Mouse (Mus musculus) kidney, embryonic 14.5 days (tissue): ENCODE results near the gene Timd4. TPM values are rescaled to one million over a fixed set of nuclear protein-coding genes. Genes with fewer than 3 reads are reported as not detected.

Source experiments
- ATAC-seq: fragments of 200-750 bp; cut with Nextera tagmentation; 2 replicates; pipeline ENCODE4 v1.8.0; 2017; ENCODE audit warnings: moderate number of reproducible peaks, mild to moderate bottlenecking, moderate TSS enrichment, moderate library complexity; ENCODE audit not compliant: low FRiP score, low TSS enrichment
- H3K27ac ChIP-seq: fragments of 300-500 bp; sonication (generic); 2 replicates; pipeline ENCODE4 v1.5.1; 2014; ENCODE audit warnings: low read depth, mild to moderate bottlenecking, low read length, moderate library complexity, mixed read lengths
- H3K27me3 ChIP-seq: fragments of 300-500 bp; sonication (generic); 2 replicates; pipeline ENCODE4 v1.6.1; 2014; ENCODE audit warnings: mild to moderate bottlenecking, low read length; ENCODE audit not compliant: control insufficient read depth, insufficient read depth
- H3K36me3 ChIP-seq: fragments of 300-500 bp; sonication (generic); 2 replicates; pipeline ENCODE4 v1.6.1; 2014; ENCODE audit warnings: low read length, mixed read lengths; ENCODE audit not compliant: control insufficient read depth, insufficient read depth
- H3K4me1 ChIP-seq: fragments of 300-500 bp; sonication (generic); 2 replicates; pipeline ENCODE4 v1.6.1; 2014; ENCODE audit warnings: low read length, mixed read lengths; ENCODE audit not compliant: control insufficient read depth, insufficient read depth
- H3K4me2 ChIP-seq: fragments of 300-500 bp; sonication (generic); replicated peaks from 2 replicates; pipeline ENCODE4 v1.6.1; 2014; ENCODE audit warnings: low read depth, mild to moderate bottlenecking, low read length
- H3K4me3 ChIP-seq: fragments of 300-500 bp; sonication (generic); 2 replicates; pipeline ENCODE4 v1.5.1; 2014; ENCODE audit warnings: mild to moderate bottlenecking, low read length
- H3K9ac ChIP-seq: fragments of 300-500 bp; sonication (generic); 2 replicates; pipeline ENCODE4 v1.6.1; 2014; ENCODE audit warnings: low read depth, mild to moderate bottlenecking, low read length, moderate library complexity
- H3K9me3 ChIP-seq: fragments of 300-500 bp; sonication (generic); 2 replicates; pipeline ENCODE4 v1.6.1; 2016; ENCODE audit warnings: low read length; ENCODE audit not compliant: control insufficient read depth
- WGBS: fragments of 180-500 bp; shearing (Covaris S2); extraction: QIAGEN DNeasy Blood & Tissue Kit; methylation state at CpG from one replicate; pipeline ENCODE4 v1.1.7; 2014; 5-methylcytosine and 5-hydroxymethylcytosine counted together
- polyA plus RNA-seq: library from polyadenylated mRNA; unstranded; fragments of >200 nt; fragmentation: Nextera tagmentation; extraction: Ambion mirVana; gene quantifications from 2 replicates; pipeline ENCODE4 v1.2.1, GENCODE M21; 2014

The Timd4 gene
- polyA plus RNA-seq, 1 experiment from 2014 or later = 0.31 TPM

GRCm38 (mm10) chr11:46846661-46847060 lies 36.1 kb downstream of the Timd4 start:
- 33% methylated on average over 1 of the region's 1 CpGs for WGBS
- Histone ChIP-seq H3K9me3 (no peaks in the 10 kb centered on the region), H3K4me3 (no peak overlapping the region), H3K27me3 (no peaks in the 10 kb centered on the region), H3K4me2 (no peak overlapping the region), H3K36me3 (no peaks in the 10 kb centered on the region), H3K27ac (no peak overlapping the region), H3K4me1 (peaks cover 11% of the 10 kb centered on the region; the same call in 1 of the 2 replicates), H3K9ac (no peak overlapping the region)
- ATAC-seq = no peak

DNA sequence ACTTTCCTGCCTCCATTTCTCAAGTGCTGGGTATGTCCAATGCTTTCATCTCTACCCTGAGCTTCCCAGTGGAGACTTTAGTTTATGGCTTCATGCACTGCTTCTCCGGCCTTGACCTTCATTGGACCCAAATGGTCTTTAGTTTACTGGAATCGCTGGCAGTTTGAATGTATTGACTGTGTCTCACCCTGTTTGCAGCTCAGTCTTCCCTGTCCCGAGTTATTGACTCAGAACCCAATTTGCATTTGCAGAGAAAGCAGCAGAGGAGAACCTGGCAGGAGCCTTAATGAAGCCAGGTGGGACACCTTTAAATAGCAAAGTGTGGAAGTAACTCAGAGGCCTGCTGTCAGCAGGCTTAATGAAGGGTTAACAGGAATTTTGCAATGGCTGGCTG lies 37.2 kb downstream of the Timd4 start:
- Histone ChIP-seq H3K4me2 (no peak overlapping the region), H3K9ac (no peak overlapping the region), H3K4me1 (peaks cover 11% of the 10 kb centered on the region; the same call in 1 of the 2 replicates), H3K27me3 (no peaks in the 10 kb centered on the region), H3K36me3 (no peaks in the 10 kb centered on the region), H3K4me3 (no peak overlapping the region), H3K9me3 (no peaks in the 10 kb centered on the region), H3K27ac (peak overlapping the region; percentile 14; the same call in 1 of the 2 replicates)
- WGBS = 18% methylated on average over 3 of the region's 3 CpGs
- peak; percentile 64 for ATAC-seq

DNA sequence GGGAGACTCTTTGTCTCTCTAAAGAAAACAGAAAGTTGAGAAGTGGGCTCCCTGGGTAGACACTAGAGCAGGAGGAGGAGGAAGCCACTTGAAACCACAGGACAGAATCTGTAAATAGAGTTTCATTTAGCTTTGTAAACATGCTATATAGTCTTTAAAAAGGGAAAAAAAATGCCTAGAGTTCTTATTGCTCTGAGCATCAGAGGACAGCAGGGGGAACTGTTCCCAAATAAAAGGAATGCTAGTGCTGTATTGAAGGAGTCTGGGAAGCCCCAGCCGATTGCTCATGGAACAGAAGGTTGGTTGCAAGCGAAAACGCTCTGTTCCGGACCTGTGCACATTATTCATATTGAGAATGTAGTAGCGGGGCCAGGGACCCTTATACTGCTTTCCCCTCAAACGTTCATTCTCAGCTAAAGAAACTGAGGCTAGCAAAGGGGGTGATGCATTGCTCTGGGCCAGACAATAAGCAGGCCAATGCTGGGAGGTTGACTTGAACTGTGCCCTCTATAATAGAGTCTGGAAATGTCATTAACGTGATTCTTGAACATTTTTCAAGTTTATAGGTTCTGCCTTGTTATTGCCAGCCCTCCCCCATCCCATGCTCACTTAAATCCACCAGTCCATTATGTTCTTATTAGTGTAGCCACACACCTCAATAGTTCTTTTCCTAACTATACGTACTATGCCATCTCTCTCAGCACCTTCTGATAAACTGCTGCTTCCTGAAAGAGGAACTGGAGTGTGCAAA lies 37.8 kb downstream of the Timd4 start:
- peak; percentile 88 for ATAC-seq
- peak overlapping the region; percentile 14; the same call in 1 of the 2 replicates for H3K27ac ChIP-seq
- no peak overlapping the region for H3K4me2 ChIP-seq
- H3K9ac ChIP-seq = no peak overlapping the region
- 9% methylated on average over 8 of the region's 8 CpGs for whole genome bisulfite sequencing
- no peaks in the 10 kb centered on the region for H3K27me3 ChIP-seq
- H3K9me3 ChIP-seq = no peaks in the 10 kb centered on the region
- H3K4me1 ChIP-seq = peaks cover 11% of the 10 kb centered on the region; the same call in 1 of the 2 replicates
- no peak overlapping the region for H3K4me3 ChIP-seq
- H3K36me3 ChIP-seq = no peaks in the 10 kb centered on the region

GRCm38 (mm10) chr11:46864809-46865208 lies 54.2 kb downstream of the Timd4 start:
- H3K36me3 ChIP-seq = no peaks in the 10 kb centered on the region
- ATAC-seq = no peak
- H3K4me3 ChIP-seq = no peak overlapping the region
- H3K9me3 ChIP-seq = no peaks in the 10 kb centered on the region
- no peaks in the 10 kb centered on the region for H3K27me3 ChIP-seq
- 74% methylated on average over 1 of the region's 1 CpGs for WGBS
- H3K4me2 ChIP-seq = no peak overlapping the region
- H3K27ac ChIP-seq = no peak overlapping the region
- H3K9ac ChIP-seq = no peak overlapping the region
- no peaks in the 10 kb centered on the region for H3K4me1 ChIP-seq

- ATAC-seq = no peak
- H3K9ac ChIP-seq = no peak overlapping the region
- H3K9me3 ChIP-seq = no peaks in the 10 kb centered on the region
- H3K4me3 ChIP-seq = no peak overlapping the region
- no peaks in the 10 kb centered on the region for H3K36me3 ChIP-seq
- H3K27me3 ChIP-seq = no peaks in the 10 kb centered on the region
- no peak overlapping the region for H3K27ac ChIP-seq
- no peak overlapping the region for H3K4me2 ChIP-seq
- no peaks in the 10 kb centered on the region for H3K4me1 ChIP-seq
- WGBS = 82% methylated on average over 7 of the region's 7 CpGs
Measured at GRCm38 (mm10) chr11:46868594-46868993, 58.0 kb downstream of the Timd4 start.

DNA sequence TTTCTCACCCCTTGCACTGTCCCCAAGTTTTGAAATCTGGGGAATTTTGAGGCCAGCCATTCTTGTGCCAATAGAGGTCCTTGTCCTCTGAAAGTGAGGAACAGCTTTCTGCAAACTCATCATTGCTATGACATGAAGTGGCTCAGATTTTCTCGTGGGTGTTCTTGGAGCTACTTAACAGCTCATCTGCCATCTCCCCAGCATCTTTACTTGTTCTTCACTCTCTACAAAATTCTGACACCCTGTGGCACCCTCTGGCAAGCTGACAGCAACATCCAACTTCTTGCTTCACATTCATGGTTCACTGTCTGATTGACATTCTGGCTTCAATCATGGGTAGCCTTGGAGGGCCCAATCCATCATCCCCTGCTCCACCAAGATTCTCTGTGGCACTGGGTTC lies 65.2 kb downstream of the Timd4 start:
- H3K27me3 ChIP-seq = no peaks in the 10 kb centered on the region
- 72% methylated on average over 1 of the region's 1 CpGs for WGBS

DNA sequence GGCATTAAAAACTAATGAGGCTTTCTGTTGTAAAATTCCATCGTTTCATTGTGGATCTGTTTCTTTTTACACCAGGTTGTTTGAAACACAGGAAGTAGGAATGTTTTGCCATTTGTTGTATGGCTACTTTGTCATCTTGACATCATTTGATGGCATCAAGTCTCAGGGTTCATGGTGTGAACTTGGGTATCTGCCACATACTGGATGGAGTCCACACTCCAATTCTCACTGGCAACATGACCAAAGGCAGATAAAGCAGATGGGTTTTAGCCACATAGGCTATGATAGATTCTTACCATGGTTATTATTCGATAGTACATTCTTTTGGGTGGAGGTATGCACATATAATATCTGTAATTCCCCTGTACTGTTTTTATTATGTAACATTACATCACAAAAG lies 71.9 kb downstream of the Timd4 start:
- no peak overlapping the region for H3K4me2 ChIP-seq
- H3K4me1 ChIP-seq = no peaks in the 10 kb centered on the region
- H3K27me3 ChIP-seq = no peaks in the 10 kb centered on the region
- no peaks in the 10 kb centered on the region for H3K36me3 ChIP-seq
- no peaks in the 10 kb centered on the region for H3K9me3 ChIP-seq
- no peak overlapping the region for H3K27ac ChIP-seq
- WGBS = 78% methylated on average over 2 of the region's 2 CpGs
- H3K9ac ChIP-seq = no peak overlapping the region
- no peak for ATAC-seq
- H3K4me3 ChIP-seq = no peak overlapping the region

More for the DNA sequence above, 65.2 kb downstream of the Timd4 start:
- H3K27ac ChIP-seq = no peak overlapping the region
- no peak for ATAC-seq
- no peaks in the 10 kb centered on the region for H3K4me1 ChIP-seq
- H3K4me2 ChIP-seq = no peak overlapping the region
- no peak overlapping the region for H3K9ac ChIP-seq
- H3K4me3 ChIP-seq = no peak overlapping the region
- H3K9me3 ChIP-seq = no peaks in the 10 kb centered on the region
- no peaks in the 10 kb centered on the region for H3K36me3 ChIP-seq

GRCm38 (mm10) chr11:46889093-46889492 lies 78.5 kb downstream of the Timd4 start:
- peak; percentile 75; the same call in 1 of the 2 replicates for ATAC-seq
- no peaks in the 10 kb centered on the region for H3K9me3 ChIP-seq
- H3K4me3 ChIP-seq = no peak overlapping the region
- no peaks in the 10 kb centered on the region for H3K4me1 ChIP-seq
- no peaks in the 10 kb centered on the region for H3K36me3 ChIP-seq
- 43% methylated on average over 3 of the region's 3 CpGs for WGBS
- no peak overlapping the region for H3K27ac ChIP-seq
- H3K4me2 ChIP-seq = no peak overlapping the region
- H3K27me3 ChIP-seq = no peaks in the 10 kb centered on the region
- H3K9ac ChIP-seq = no peak overlapping the region
